Mouse (Mus musculus) MEL (cell line): ENCODE results near the gene Rnasel.

ENCODE experiments used
- CTCF ChIP-seq, 3 experiments: IDR thresholded peaks in 2 of 3; conservative IDR thresholded peaks in 1 of 3; 2 replicates each; pipeline ENCODE4 v1.5.1; 2011 to 2012; ENCODE audit warnings: low read length in 3 of 3, low read depth in 2 of 3, mild to moderate bottlenecking in 2 of 3, improper control_type of control experiment in 1 of 3, inconsistent platforms in 1 of 3, mixed read lengths in 1 of 3, moderate library complexity in 1 of 3; ENCODE audit not compliant: control insufficient read depth in 1 of 3, insufficient read depth in 1 of 3, poor library complexity in 1 of 3, severe bottlenecking in 1 of 3
- ELF1 ChIP-seq: IDR thresholded peaks from 2 replicates; pipeline ENCODE4 v1.6.1; 2014; ENCODE audit warnings: low read depth, mild to moderate bottlenecking, inconsistent platforms, low read length, improper control_type of control experiment, moderate library complexity
- EP300 ChIP-seq, 2 experiments: IDR thresholded peaks; 2 replicates each; pipeline ENCODE4 v1.6.1; 2011; ENCODE audit warnings: improper control_type of control experiment in 2 of 2, low read length in 2 of 2, low read depth in 1 of 2, mild to moderate bottlenecking in 1 of 2
- GABPA ChIP-seq: IDR thresholded peaks from 2 replicates; pipeline ENCODE4 v1.6.1; 2012; ENCODE audit warnings: low read depth, mild to moderate bottlenecking, inconsistent platforms, low read length, improper control_type of control experiment, moderate library complexity
- GATA1 ChIP-seq: IDR thresholded peaks from 2 replicates; pipeline ENCODE4 v1.6.1; 2011; ENCODE audit warnings: low read depth, low read length, improper control_type of control experiment
- MXI1 ChIP-seq: IDR thresholded peaks from 2 replicates; pipeline ENCODE4 v1.6.1; 2011; ENCODE audit warnings: mild to moderate bottlenecking, low read depth, low read length, improper control_type of control experiment
- USF2 ChIP-seq, 2 experiments: IDR thresholded peaks; 2 replicates each; pipeline ENCODE4 v1.6.1; 2011 to 2012; ENCODE audit warnings: improper control_type of control experiment in 2 of 2, low read length in 2 of 2, borderline replicate concordance in 1 of 2, inconsistent platforms in 1 of 2, low read depth in 1 of 2, mild to moderate bottlenecking in 1 of 2; ENCODE audit not compliant: insufficient read depth in 1 of 2

DNA sequence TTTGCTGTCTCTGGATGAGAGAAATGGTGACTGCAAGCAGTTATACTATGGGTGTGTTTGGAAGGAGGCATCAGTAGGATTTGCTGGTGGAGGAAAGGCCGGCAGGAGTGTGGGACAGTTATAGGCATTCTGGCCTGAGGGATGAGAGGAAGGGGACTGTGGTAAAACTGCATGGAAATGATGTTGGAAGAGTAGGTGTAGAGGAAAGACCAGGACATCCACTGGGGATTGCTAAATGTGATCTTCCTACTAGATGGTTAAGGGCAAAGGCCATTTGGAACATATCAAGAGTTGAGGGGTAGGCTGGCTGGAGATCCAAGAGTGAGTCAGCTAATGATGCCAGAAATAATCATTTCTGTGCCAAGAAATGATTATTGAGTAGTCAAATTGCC lies 21.5 kb downstream of the Rnasel start:
- TF ChIP-seq EP300 (IDR thresholded peaks at IDR 0.05; ENCODE audit: low read depth in 1 of 2, low read length in 2 of 2) (no peak), MXI1 (no peak), GATA1 (no peak), CTCF (IDR thresholded peaks at IDR 0.05 in 2 of 3, conservative IDR thresholded peaks at IDR 0.05 in 1 of 3; ENCODE audit: control insufficient read depth in 1 of 3, insufficient read depth in 1 of 3, low read depth in 2 of 3, low read length in 3 of 3, poor library complexity in 1 of 3, severe bottlenecking in 1 of 3) (no peak), USF2 (IDR thresholded peaks at IDR 0.05; ENCODE audit: borderline replicate concordance in 1 of 2, insufficient read depth in 1 of 2, low read depth in 1 of 2, low read length in 2 of 2) (no peak), GABPA (no peak), ELF1 (no peak)
